12 mouse cellular contexts compared by ENCODE assay signal in the genomic region with DNA sequence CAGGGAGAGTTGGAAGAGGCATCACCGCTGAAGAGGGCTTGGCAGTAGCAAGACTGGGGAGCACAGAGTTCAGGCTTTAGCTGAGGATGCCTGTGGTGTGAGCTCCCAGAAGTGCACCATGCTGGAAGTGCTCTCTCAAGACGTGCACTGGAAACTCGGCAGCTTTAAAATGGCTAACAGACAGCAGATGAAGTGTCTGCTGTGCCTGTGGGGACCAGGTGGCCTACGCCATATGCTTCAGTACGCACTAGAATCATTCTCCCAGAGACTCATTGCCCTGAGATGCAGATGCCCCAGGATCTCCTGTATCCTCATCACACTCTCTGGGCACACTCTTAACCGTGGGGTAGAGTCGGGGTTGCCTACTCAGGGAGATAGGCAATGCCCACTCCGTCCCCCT.
"Had no signal": no experiment of that assay in that cellular context is flagged by ENCODE, and none has a peak within 500 bp of the region (broad histone marks: within the 10 kb centered on the region; RNA-seq: fewer than 3 reads in every experiment).

No protein-coding gene starts in this region.

- DNase-seq: kidney, adult 9 months; kidney, postnatal 14 days; kidney, postnatal 4 days; left cerebral cortex, postnatal 4 days; liver, postnatal 0 days; lung, embryonic 14.5 days; right cerebral cortex, adult 18-20 months; right cerebral cortex, postnatal 14 days; right cerebral cortex, postnatal 4 days; thymus, adult 2 months; thymus, postnatal 14 days; thymus, postnatal 4 days had no signal
